28 mouse cellular contexts compared by ENCODE assay signal in the genomic region with DNA sequence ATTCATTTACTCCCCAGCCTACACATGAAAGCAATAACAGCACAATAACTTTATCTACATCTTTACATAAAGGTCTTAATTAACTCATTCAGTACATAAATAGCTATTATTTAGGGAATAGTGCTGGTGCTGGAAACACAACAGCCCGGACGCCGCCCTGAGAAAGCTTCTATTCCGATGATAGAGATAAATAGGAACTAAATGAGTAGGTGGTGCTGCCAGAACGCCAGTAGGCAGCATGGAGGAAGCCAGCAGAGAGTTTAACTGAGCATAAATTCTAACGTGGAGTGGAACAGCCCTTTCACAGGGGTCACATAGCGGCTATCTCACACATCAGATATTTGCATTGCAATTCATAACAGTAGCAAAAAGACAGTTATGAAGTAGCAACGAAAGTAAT. TPM values are rescaled to one million over a fixed set of nuclear protein-coding genes. Genes with fewer than 3 reads are reported as not detected.
DNase-seq lines count a peak whose midpoint lies in the region; ATAC-seq and TF ChIP-seq lines count a peak whose summit lies in the region.
"Had no signal": no experiment of that assay in that cellular context is flagged by ENCODE, and none has a peak within 500 bp of the region (broad histone marks: within the 10 kb centered on the region; RNA-seq: fewer than 3 reads in every experiment).

No protein-coding gene starts in this region.

- no peak overlapping the region for H3K4me2 ChIP-seq in forebrain, embryonic 14.5 days (ENCODE audit: low read length)
- H3K4me2 ChIP-seq: embryonic facial prominence, embryonic 13.5 days; embryonic facial prominence, embryonic 15.5 days; forebrain, embryonic 15.5 days had no signal

- no peaks in the 10 kb centered on the region for H3K9me3 ChIP-seq in forebrain, embryonic 14.5 days (replicated peaks; ENCODE audit: control insufficient read depth, low read length)
- H3K9me3 ChIP-seq in forebrain, embryonic 10.5 days: no peaks in the 10 kb centered on the region
- H3K9me3 ChIP-seq: embryonic facial prominence, embryonic 13.5 days; embryonic facial prominence, embryonic 15.5 days; forebrain, embryonic 15.5 days; G1E had no signal

- H3K27me3 ChIP-seq in forebrain, embryonic 14.5 days (replicated peaks; ENCODE audit: control insufficient read depth, insufficient read depth, low read length): no peaks in the 10 kb centered on the region
- no peaks in the 10 kb centered on the region for H3K27me3 ChIP-seq in forebrain, embryonic 10.5 days (ENCODE audit: poor library complexity, severe bottlenecking)
- H3K27me3 ChIP-seq: CH12.LX; embryonic facial prominence, embryonic 13.5 days; embryonic facial prominence, embryonic 15.5 days; forebrain, embryonic 15.5 days; Patski had no signal

- H3K9ac ChIP-seq in forebrain, embryonic 14.5 days (ENCODE audit: low read length): no peak overlapping the region
- H3K9ac ChIP-seq: embryonic facial prominence, embryonic 13.5 days; embryonic facial prominence, embryonic 15.5 days; forebrain, embryonic 15.5 days had no signal

- no peak overlapping the region for H3K27ac ChIP-seq in forebrain, embryonic 14.5 days (ENCODE audit: low read depth, low read length)
- H3K27ac ChIP-seq in forebrain, embryonic 10.5 days: no peak overlapping the region
- H3K27ac ChIP-seq in layer of hippocampus, adult 2 months: peak overlapping the region; percentile 91
- peak overlapping the region; percentile 33; the same call in 1 of the 2 replicates for H3K27ac ChIP-seq in left cerebral cortex, adult 2 months
- H3K27ac ChIP-seq: embryonic facial prominence, embryonic 13.5 days; embryonic facial prominence, embryonic 15.5 days; forebrain, embryonic 15.5 days had no signal

- DNase-seq in forebrain, embryonic 14.5 days (ENCODE audit: low spot score): peak; percentile 22
- DNase-seq in forebrain, embryonic 10.5 days (ENCODE audit: extremely low spot score, low spot score): no peak
- DNase-seq in frontal cortex, postnatal 25 days (ENCODE audit: low spot score in 2 of 2): no peak
- DNase-seq in layer of hippocampus, adult 2 months (ENCODE audit: low spot score in 2 of 2): no peak
- no peak for DNase-seq in layer of hippocampus, postnatal 36 days
- DNase-seq in left cerebral cortex, adult 2 months (ENCODE audit: extremely low spot score in 1 of 2, low spot score in 2 of 2): no peak
- DNase-seq in left cerebral cortex, postnatal 36 days (ENCODE audit: low spot score in 2 of 2): no peak
- DNase-seq: adrenal gland, adult 8-10 months; adrenal gland, postnatal 14 days; adrenal gland, postnatal 36 days; B cell, adult 2 months; cerebellum, adult 11 months; cerebellum, adult 18-20 months; cerebellum, adult 8-10 months; cerebellum, adult 9-11 months; cerebellum, postnatal 14 days; cerebellum, postnatal 36 days; embryo, embryonic 11 days had no signal

- H3K36me3 ChIP-seq in forebrain, embryonic 14.5 days (ENCODE audit: control insufficient read depth, insufficient read depth, low read length): peaks cover 69% of the 10 kb centered on the region
- H3K36me3 ChIP-seq in forebrain, embryonic 10.5 days (replicated peaks): peaks cover 70% of the 10 kb centered on the region

- 41% methylated on average over 8 of the region's 8 CpGs for WGBS in forebrain, embryonic 14.5 days
- 88% methylated on average over 8 of the region's 8 CpGs for WGBS in forebrain, embryonic 10.5 days

- no peak for ATAC-seq in forebrain, embryonic 14.5 days
- peak; percentile 80 for ATAC-seq in frontal cortex, adult (ENCODE audit: low TSS enrichment)
- ATAC-seq: activated CD4-positive, CD25-positive, alpha-beta regulatory T cell, adult 4 months; CD4-positive, CD25-positive, alpha-beta regulatory T cell, adult 4 months; forebrain, embryonic 15.5 days; Patski had no signal

- H3K4me3 ChIP-seq in forebrain, embryonic 14.5 days (ENCODE audit: low read depth, low read length): no peak overlapping the region
- no peak overlapping the region for H3K4me3 ChIP-seq in forebrain, embryonic 10.5 days
- H3K4me3 ChIP-seq in layer of hippocampus, adult 2 months: no peak overlapping the region
- H3K4me3 ChIP-seq in left cerebral cortex, adult 2 months: no peak overlapping the region
- H3K4me3 ChIP-seq: embryonic facial prominence, embryonic 13.5 days; embryonic facial prominence, embryonic 15.5 days; erythroblast, embryonic 14.5 days; forebrain, embryonic 15.5 days had no signal

- H3K4me1 ChIP-seq in forebrain, embryonic 14.5 days (ENCODE audit: control insufficient read depth, insufficient read depth, low read length): no peaks in the 10 kb centered on the region
- no peaks in the 10 kb centered on the region for H3K4me1 ChIP-seq in forebrain, embryonic 10.5 days
- H3K4me1 ChIP-seq: embryonic facial prominence, embryonic 15.5 days had no signal

- intact Hi-C loops in left cerebral cortex, adult 2 months (cut with DNase I): no loop called here
- intact Hi-C loops in left cerebral cortex, postnatal 36 days (cut with DNase I): no loop called here

- no peak for TF ChIP-seq CTCF in layer of hippocampus, adult 2 months (conservative IDR thresholded peaks at IDR 0.05)
- no peak for TF ChIP-seq CTCF in left cerebral cortex, adult 2 months (IDR thresholded peaks at IDR 0.05)

RNA-seq across cellular contexts. Expression of a gene that starts 39.1 kb away (rescaled TPM):
- 18.2 and 22.9 TPM in 2 replicates for polyA plus RNA-seq in forebrain, embryonic 14.5 days (2014; fragmentation: Nextera tagmentation; extraction: Ambion mirVana)
- polyA plus RNA-seq in forebrain, embryonic 10.5 days (2016; fragmentation: Nextera tagmentation; extraction: Ambion mirVana): 18.4 and 19.0 TPM in 2 replicates
- 10 to 100 TPM; 65.8 to 70.8 TPM for total RNA-seq in layer of hippocampus, adult 2 months (2021)
- total RNA-seq in layer of hippocampus, postnatal 36 days (2021): 10 to 100 TPM; 62.6 to 65.9 TPM
- 10 to 100 TPM; 75.3 to 84.1 TPM for total RNA-seq in left cerebral cortex, adult 2 months (2021)
- 10 to 100 TPM; 67.6 to 79.7 TPM for total RNA-seq in left cerebral cortex, postnatal 36 days (2021)

Comparison
In these comparisons a context has a peak if more than half of its experiments do, and no peak if none do; other contexts are left out.
1. H3K27ac ChIP-seq: peak in layer of hippocampus, adult 2 months (single experiment) and left cerebral cortex, adult 2 months (single experiment); none in forebrain, embryonic 14.5 days (single experiment) and forebrain, embryonic 10.5 days (single experiment).